Mouse (Mus musculus) E14TG2a.4 (cell line): ENCODE data around the gene Chchd4.
A peak's percentile ranks its signal among the peaks of the same experiment; 100 is the strongest.

Experiments used
- H3K27me3 ChIP-seq: 2 replicates; pipeline ENCODE4 v1.6.1; 2014; ENCODE audit warnings: low read length, control low read depth; ENCODE audit not compliant: insufficient read depth
- H3K36me3 ChIP-seq: 2 replicates; pipeline ENCODE4 v1.6.1; 2014; ENCODE audit warnings: low read length, control low read depth; ENCODE audit not compliant: insufficient read depth
- H3K4me1 ChIP-seq: replicated peaks from 2 replicates; pipeline ENCODE4 v1.6.1; 2014; ENCODE audit warnings: low read depth, low read length, control low read depth
- H3K4me3 ChIP-seq: replicated peaks from 2 replicates; pipeline ENCODE4 v1.5.1; 2014; ENCODE audit warnings: mild to moderate bottlenecking, low read length
- H3K9me3 ChIP-seq: 2 replicates; pipeline ENCODE4 v1.6.1; 2014; ENCODE audit warnings: low read length, control low read depth
- CTCF ChIP-seq: conservative IDR thresholded peaks from 2 replicates; pipeline ENCODE4 v1.5.1; 2014; ENCODE audit warnings: low read length
- NANOG ChIP-seq: IDR thresholded peaks from 2 replicates; pipeline ENCODE4 v1.6.1; 2014; ENCODE audit warnings: borderline replicate concordance, low read length, mixed read lengths
- POU5F1 ChIP-seq: IDR thresholded peaks from 2 replicates; pipeline ENCODE4 v1.6.1; 2014; ENCODE audit warnings: low read length, borderline replicate concordance

Chchd4 gene

GRCm38 (mm10) chr6:91440474-91441144 is 32.7 kb downstream of the Chchd4 start:
- H3K27me3 ChIP-seq: peaks cover 6% of the 10 kb centered on the region; the same call in 1 of the 2 replicates
- H3K36me3 ChIP-seq: no peaks in the 10 kb centered on the region
- no peaks in the 10 kb centered on the region for H3K9me3 ChIP-seq
- H3K4me3 ChIP-seq: peak overlapping the region; percentile 87
- no peak for TF ChIP-seq POU5F1
- no peak for TF ChIP-seq NANOG
- TF ChIP-seq CTCF: no peak
- peaks cover 9% of the 10 kb centered on the region for H3K4me1 ChIP-seq

DNA sequence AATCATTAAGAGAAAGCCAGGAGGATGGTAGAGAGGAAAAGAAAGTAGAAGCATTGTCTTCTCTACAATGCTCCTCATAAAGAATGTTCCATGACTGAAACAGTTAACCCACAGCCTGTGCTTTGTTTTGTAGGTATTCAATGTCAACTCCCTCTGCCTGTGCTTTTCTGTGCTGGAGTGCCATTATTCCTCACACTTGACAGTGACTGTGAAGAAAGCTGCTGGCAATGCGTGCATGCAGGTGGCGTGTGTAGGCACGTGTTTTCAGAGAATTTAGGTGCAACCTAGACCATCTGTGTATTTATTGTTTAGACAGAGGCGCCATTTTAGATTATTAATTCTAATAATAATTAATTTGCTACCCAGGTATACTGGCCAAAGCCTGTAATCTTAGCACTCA is 49.2 kb downstream of the Chchd4 start:
- Histone ChIP-seq H3K9me3 (peaks cover 8% of the 10 kb centered on the region), H3K27me3 (peaks cover 15% of the 10 kb centered on the region), H3K4me1 (no peaks in the 10 kb centered on the region), H3K36me3 (no peaks in the 10 kb centered on the region), H3K4me3 (no peak overlapping the region)
- no peak for TF ChIP-seq CTCF

DNA sequence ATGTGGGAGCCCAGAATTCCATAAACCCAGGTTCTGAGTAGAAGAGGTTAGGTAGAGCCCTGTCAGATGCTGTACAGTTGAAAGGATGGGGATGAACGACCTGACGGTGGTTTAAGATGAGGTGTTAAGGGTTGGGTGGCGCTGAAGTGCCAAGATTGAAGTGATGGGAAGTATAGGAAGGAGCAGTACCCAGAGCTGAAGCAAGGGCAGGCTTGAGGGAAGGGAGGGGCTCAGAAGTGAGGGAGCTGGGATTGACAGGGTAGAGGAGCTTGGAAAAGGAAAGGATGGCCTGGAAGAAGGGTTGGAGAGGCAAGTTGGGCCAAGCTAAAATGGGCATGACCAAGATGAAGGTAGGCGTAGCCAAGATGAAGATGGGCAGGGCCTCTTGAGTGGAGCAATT is 51.7 kb downstream of the Chchd4 start:
- Histone ChIP-seq H3K27me3 (peaks cover 24% of the 10 kb centered on the region), H3K9me3 (peaks cover 8% of the 10 kb centered on the region), H3K36me3 (no peaks in the 10 kb centered on the region), H3K4me1 (no peaks in the 10 kb centered on the region), H3K4me3 (no peak overlapping the region)
- TF ChIP-seq CTCF (no peak), POU5F1 (no peak), NANOG (no peak)

- peaks cover 60% of the 10 kb centered on the region for H3K27me3 ChIP-seq
- no peak for TF ChIP-seq POU5F1
- no peak for TF ChIP-seq NANOG
- no peak for TF ChIP-seq CTCF
- no peaks in the 10 kb centered on the region for H3K36me3 ChIP-seq
- H3K9me3 ChIP-seq: no peaks in the 10 kb centered on the region
- H3K4me3 ChIP-seq: no peak overlapping the region
- no peaks in the 10 kb centered on the region for H3K4me1 ChIP-seq
Measured at GRCm38 (mm10) chr6:91417291-91417845, 56.0 kb downstream of the Chchd4 start.

DNA sequence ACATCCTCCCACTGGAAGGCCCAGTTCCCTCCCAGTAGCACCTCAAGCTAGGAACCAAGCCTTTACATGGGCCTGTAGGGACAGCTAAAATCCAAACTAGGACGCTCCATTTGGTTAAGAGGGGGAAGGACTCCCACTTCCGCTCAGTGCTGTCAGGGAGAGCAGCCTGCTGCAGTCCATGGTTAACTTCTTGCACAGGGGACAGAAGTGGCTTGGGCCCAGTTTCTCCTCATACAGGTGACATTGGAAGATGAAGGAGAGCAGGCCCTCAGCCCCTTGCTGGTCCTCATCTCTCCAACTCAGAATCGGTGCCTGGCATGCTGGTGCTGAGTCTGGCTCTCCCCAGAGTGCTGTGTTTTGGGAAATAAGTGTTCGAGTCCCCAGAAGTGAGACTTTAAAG is 57.2 kb downstream of the Chchd4 start:
- H3K4me1 ChIP-seq: peaks cover 9% of the 10 kb centered on the region
- H3K4me3 ChIP-seq: no peak overlapping the region
- no peak for TF ChIP-seq POU5F1
- TF ChIP-seq NANOG: no peak
- no peak for TF ChIP-seq CTCF
- peaks cover 62% of the 10 kb centered on the region for H3K27me3 ChIP-seq
- no peaks in the 10 kb centered on the region for H3K9me3 ChIP-seq
- H3K36me3 ChIP-seq: no peaks in the 10 kb centered on the region

DNA sequence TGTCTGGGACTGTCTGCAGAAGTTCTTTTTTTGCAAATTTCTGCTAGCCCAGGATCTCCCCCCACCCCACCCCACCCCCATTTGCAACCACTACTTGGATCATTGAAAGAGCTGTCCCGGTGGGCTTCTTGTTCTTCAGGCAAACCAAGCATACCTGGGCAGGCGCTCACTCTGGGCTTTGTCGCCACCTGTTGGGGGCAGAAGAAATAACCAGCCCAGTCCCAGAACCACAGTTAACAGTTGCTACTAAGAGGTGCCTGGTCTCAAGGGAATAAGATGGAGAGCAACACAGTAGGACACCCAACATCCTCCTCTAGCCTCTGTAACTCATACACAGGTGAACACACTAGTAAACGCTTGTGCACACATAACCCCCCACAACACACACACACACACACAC is 58.5 kb downstream of the Chchd4 start:
- Histone ChIP-seq H3K36me3 (no peaks in the 10 kb centered on the region), H3K27me3 (peaks cover 69% of the 10 kb centered on the region), H3K9me3 (no peaks in the 10 kb centered on the region), H3K4me1 (peaks cover 19% of the 10 kb centered on the region), H3K4me3 (no peak overlapping the region)
- TF ChIP-seq NANOG: no peak
- peak; percentile 76 for TF ChIP-seq CTCF
